Mouse (Mus musculus) forebrain, embryonic 11.5 days (tissue): Measurements from ENCODE around the gene Muc3. TPM values are rescaled to one million over a fixed set of nuclear protein-coding genes. Genes with fewer than 3 reads are reported as not detected.
"Not testable (repeated sequence)": the region's sequence is repeated elsewhere in the genome, so short reads cannot be mapped to it uniquely, and the experiment has no call there.

Experiments
- ATAC-seq: fragments of 200-750 bp; cut with Nextera tagmentation; replicated peaks from 2 replicates; pipeline ENCODE4 v1.8.0; 2017; ENCODE audit warnings: moderate TSS enrichment; ENCODE audit not compliant: low FRiP score
- DNase-seq: peaks from one replicate; pipeline ENCODE4 v3.0.0-alpha.2; 2017; ENCODE audit warnings: low spot score
- H3K27ac ChIP-seq: fragments of 300-500 bp; sonication (generic); 2 replicates; pipeline ENCODE4 v1.5.1; 2014; ENCODE audit warnings: low read depth, low read length
- H3K27me3 ChIP-seq: fragments of 300-500 bp; sonication (generic); 2 replicates; pipeline ENCODE4 v1.6.1; 2014; ENCODE audit warnings: mild to moderate bottlenecking, low read length, mixed read lengths; ENCODE audit not compliant: control insufficient read depth, insufficient read depth
- H3K36me3 ChIP-seq: fragments of 300-500 bp; sonication (generic); 2 replicates; pipeline ENCODE4 v1.6.1; 2014; ENCODE audit warnings: mild to moderate bottlenecking, low read length, moderate library complexity, mixed read lengths; ENCODE audit not compliant: control insufficient read depth, insufficient read depth
- H3K4me1 ChIP-seq: fragments of 300-500 bp; sonication (generic); replicated peaks from 2 replicates; pipeline ENCODE4 v1.6.1; 2014; ENCODE audit warnings: low read length, mixed read lengths; ENCODE audit not compliant: control insufficient read depth, insufficient read depth
- H3K4me2 ChIP-seq: fragments of 300-500 bp; sonication (generic); 2 replicates; pipeline ENCODE4 v1.6.1; 2014; ENCODE audit warnings: low read depth, mild to moderate bottlenecking, low read length, moderate library complexity, mixed read lengths; ENCODE audit not compliant: severe bottlenecking
- H3K4me3 ChIP-seq: fragments of 300-500 bp; sonication (generic); 2 replicates; pipeline ENCODE4 v1.5.1; 2014; ENCODE audit warnings: low read depth, low read length
- H3K9ac ChIP-seq: fragments of 300-500 bp; sonication (generic); 2 replicates; pipeline ENCODE4 v1.6.1; 2014; ENCODE audit warnings: low read length
- H3K9me3 ChIP-seq: fragments of 300-500 bp; sonication (generic); 2 replicates; pipeline ENCODE4 v1.6.1; 2016; ENCODE audit warnings: low read length, mixed read lengths; ENCODE audit not compliant: control insufficient read depth
- WGBS: fragments of 180-500 bp; shearing (Covaris S2); extraction: QIAGEN DNeasy Blood & Tissue Kit; methylation state at CpG from one replicate; pipeline ENCODE4 v1.1.7; 2014; 5-methylcytosine and 5-hydroxymethylcytosine counted together
- polyA plus RNA-seq: library from polyadenylated mRNA; unstranded; fragments of >200 nt; fragmentation: Nextera tagmentation; extraction: Ambion mirVana; gene quantifications from 2 replicates; pipeline ENCODE4 v1.2.1, GENCODE M21; 2014

Muc3 gene
- not detected in 2 replicates for polyA plus RNA-seq

- H3K4me1 ChIP-seq, DNase-seq, H3K4me2 ChIP-seq, H3K4me3 ChIP-seq, H3K27ac ChIP-seq, H3K36me3 ChIP-seq, H3K9ac ChIP-seq, H3K27me3 ChIP-seq, ATAC-seq: not testable (repeated sequence)
- peaks cover 12% of the 10 kb centered on the region; the same call in 1 of the 2 replicates for H3K9me3 ChIP-seq
These were observed at the start of gene Muc3 for GRCm38 (mm10) chr5:137149272-137149882. TSS of gene Muc3 (minus strand) at chr5:137149322.

GRCm38 (mm10) chr5:137194488-137195120, 45.5 kb upstream of the Muc3 start:
- Histone ChIP-seq H3K9ac (no peak overlapping the region), H3K4me2 (no peak overlapping the region), H3K27ac (no peak overlapping the region), H3K27me3 (no peaks in the 10 kb centered on the region; the same call in 1 of the 2 replicates), H3K4me1 (no peaks in the 10 kb centered on the region), H3K36me3 (no peaks in the 10 kb centered on the region), H3K9me3 (no peaks in the 10 kb centered on the region; the same call in 1 of the 2 replicates), H3K4me3 (no peak overlapping the region)
- DNase-seq, result no peak
- 86% methylated on average over 8 of the region's 8 CpGs for WGBS
- ATAC-seq, result no peak

- Histone ChIP-seq H3K27me3 (no peaks in the 10 kb centered on the region; the same call in 1 of the 2 replicates), H3K36me3 (no peaks in the 10 kb centered on the region), H3K9ac (no peak overlapping the region), H3K4me3 (no peak overlapping the region), H3K4me2 (no peak overlapping the region), H3K4me1 (no peaks in the 10 kb centered on the region), H3K27ac (no peak overlapping the region), H3K9me3 (no peaks in the 10 kb centered on the region; the same call in 1 of the 2 replicates)
- no peak for ATAC-seq
- DNase-seq, result no peak
- 67% methylated on average over 8 of the region's 8 CpGs for WGBS
These were observed 44.3 kb upstream of the Muc3 start for GRCm38 (mm10) chr5:137193279-137193952.

GRCm38 (mm10) chr5:137189326-137189725, 40.2 kb upstream of the Muc3 start:
- Histone ChIP-seq H3K27ac (no peak overlapping the region), H3K27me3 (no peaks in the 10 kb centered on the region; the same call in 1 of the 2 replicates), H3K9ac (peak overlapping the region; percentile 77), H3K4me2 (peak overlapping the region; percentile 64), H3K9me3 (no peaks in the 10 kb centered on the region; the same call in 1 of the 2 replicates), H3K4me3 (peak overlapping the region; percentile 43), H3K36me3 (no peaks in the 10 kb centered on the region), H3K4me1 (no peaks in the 10 kb centered on the region)
- peak; percentile 63 for DNase-seq
- 4% methylated on average over 34 of the region's 34 CpGs for WGBS
- ATAC-seq, result no peak

GRCm38 (mm10) chr5:137185362-137185761, 36.2 kb upstream of the Muc3 start:
- ATAC-seq (no peak), DNase-seq (no peak)
- H3K27ac ChIP-seq, result no peak overlapping the region
- H3K27me3 ChIP-seq, result no peaks in the 10 kb centered on the region; the same call in 1 of the 2 replicates
- H3K36me3 ChIP-seq, result no peaks in the 10 kb centered on the region
- H3K4me3 ChIP-seq, result no peak overlapping the region
- H3K4me1 ChIP-seq, result no peaks in the 10 kb centered on the region
- H3K9ac ChIP-seq, result no peak overlapping the region
- H3K4me2 ChIP-seq, result no peak overlapping the region
- 90% methylated on average over 8 of the region's 8 CpGs for WGBS
- no peaks in the 10 kb centered on the region for H3K9me3 ChIP-seq

- Histone ChIP-seq H3K9me3 (no peaks in the 10 kb centered on the region), H3K36me3 (no peaks in the 10 kb centered on the region), H3K27ac (no peak overlapping the region), H3K4me1 (no peaks in the 10 kb centered on the region), H3K9ac (no peak overlapping the region), H3K4me2 (no peak overlapping the region), H3K4me3 (no peak overlapping the region), H3K27me3 (no peaks in the 10 kb centered on the region)
- 86% methylated on average over 8 of the region's 8 CpGs for WGBS
- DNase-seq (no peak), ATAC-seq (no peak)
These were observed 30.7 kb upstream of the Muc3 start for GRCm38 (mm10) chr5:137179646-137180374.

- ATAC-seq, result no peak
- Histone ChIP-seq H3K9ac (no peak overlapping the region), H3K36me3 (no peaks in the 10 kb centered on the region), H3K4me3 (no peak overlapping the region), H3K9me3 (no peaks in the 10 kb centered on the region), H3K27me3 (no peaks in the 10 kb centered on the region), H3K4me1 (no peaks in the 10 kb centered on the region), H3K27ac (no peak overlapping the region), H3K4me2 (no peak overlapping the region)
- no peak for DNase-seq
- 87% methylated on average over 6 of the region's 6 CpGs for WGBS
These were observed 24.8 kb upstream of the Muc3 start for GRCm38 (mm10) chr5:137173967-137174366.

GRCm38 (mm10) chr5:137172591-137172990, 23.5 kb upstream of the Muc3 start:
- 18% methylated on average over 1 of the region's 1 CpGs for WGBS
- Histone ChIP-seq H3K9me3 (no peaks in the 10 kb centered on the region), H3K27ac (no peak overlapping the region), H3K4me3 (no peak overlapping the region), H3K9ac (no peak overlapping the region), H3K36me3 (no peaks in the 10 kb centered on the region), H3K4me1 (no peaks in the 10 kb centered on the region), H3K27me3 (no peaks in the 10 kb centered on the region), H3K4me2 (no peak overlapping the region)
- ATAC-seq (no peak), DNase-seq (no peak)
